Comparison of ENCODE assay signal across 7 mouse cellular contexts in genomic region chr19:21563789-21564460, GRCm38 (mm10).
A peak's percentile ranks its signal among the peaks of the same experiment; 100 is the strongest.
DNase-seq lines count a peak whose midpoint lies in the region; ATAC-seq lines count a peak whose summit lies in the region.

No protein-coding gene starts in this region.

- H3K9ac ChIP-seq in intestine, embryonic 16.5 days (ENCODE audit: low read depth, low read length): 0 out of 2 replicates have a peak overlapping the region, but pooled peaks have one; percentile 27
- no peak overlapping the region for H3K9ac ChIP-seq in midbrain, embryonic 16.5 days (ENCODE audit: low read depth, low read length)

- no peaks in the 10 kb centered on the region for H3K4me1 ChIP-seq in intestine, embryonic 16.5 days (ENCODE audit: control insufficient read depth, insufficient read depth, low read length)
- 0 out of 2 replicates have a peak, but pooled peaks cover 4% of the 10 kb centered on the region for H3K4me1 ChIP-seq in midbrain, embryonic 16.5 days (ENCODE audit: control insufficient read depth, insufficient read depth, low read length)

- WGBS in intestine, embryonic 16.5 days: 27% methylated on average over 11 of the region's 11 CpGs
- 25% methylated on average over 11 of the region's 11 CpGs for WGBS in midbrain, embryonic 16.5 days

- H3K27me3 ChIP-seq in intestine, embryonic 16.5 days (replicated peaks; ENCODE audit: control insufficient read depth, insufficient read depth, low read length): no peaks in the 10 kb centered on the region
- no peaks in the 10 kb centered on the region for H3K27me3 ChIP-seq in midbrain, embryonic 16.5 days (ENCODE audit: control insufficient read depth, insufficient read depth, low read depth, low read length)

- peak; percentile 70 for ATAC-seq in intestine, embryonic 16.5 days
- peak; percentile 87 for ATAC-seq in midbrain, embryonic 16.5 days

- no peaks in the 10 kb centered on the region for H3K9me3 ChIP-seq in intestine, embryonic 16.5 days (ENCODE audit: control insufficient read depth, low read length)
- no peaks in the 10 kb centered on the region for H3K9me3 ChIP-seq in midbrain, embryonic 16.5 days (replicated peaks; ENCODE audit: control insufficient read depth, low read length, poor library complexity, severe bottlenecking)

- intact Hi-C loops in gastrocnemius, postnatal 14 days (cut with DNase I; ENCODE audit: low total_unique reads): loop anchor here (2.0 to 10.0 kb wide), 2 partner anchors 187 to 769 kb away; no protein-coding TSS in a partner anchor
- intact Hi-C loops in left cerebral cortex, postnatal 25 days (cut with DNase I): loop anchor here (1.0 to 10.0 kb wide), 4 partner anchors 191 to 765 kb away; partner anchors contain the start of gene Zfand5

- peak; percentile 73 to 80 for DNase-seq in adrenal gland, adult 18-20 months (ENCODE audit: low spot score in 2 of 2)
- DNase-seq in embryo, embryonic 10 days (ENCODE audit: low spot score): peak; percentile 91
- DNase-seq in gastrocnemius, postnatal 14 days: peak; percentile 74
- peak; percentile 79 to 90 for DNase-seq in left cerebral cortex, postnatal 25 days (ENCODE audit: low spot score in 2 of 2)
- peak; percentile 64 to 81 for DNase-seq in spleen, adult 18-20 months

- no peak overlapping the region for H3K4me3 ChIP-seq in intestine, embryonic 16.5 days (ENCODE audit: low read length)
- no peak overlapping the region for H3K4me3 ChIP-seq in midbrain, embryonic 16.5 days (ENCODE audit: low read depth, low read length)

- H3K36me3 ChIP-seq in intestine, embryonic 16.5 days (ENCODE audit: control insufficient read depth, insufficient read depth, low read length): no peaks in the 10 kb centered on the region
- H3K36me3 ChIP-seq in midbrain, embryonic 16.5 days (ENCODE audit: control insufficient read depth, insufficient read depth, low read length): no peaks in the 10 kb centered on the region

- no peak overlapping the region for H3K4me2 ChIP-seq in intestine, embryonic 16.5 days (ENCODE audit: low read depth, low read length)
- no peak overlapping the region for H3K4me2 ChIP-seq in midbrain, embryonic 16.5 days (ENCODE audit: low read length)

- no peak overlapping the region for H3K27ac ChIP-seq in intestine, embryonic 16.5 days (ENCODE audit: low read length)
- H3K27ac ChIP-seq in midbrain, embryonic 16.5 days (ENCODE audit: low read length): no peak overlapping the region
